Mouse (Mus musculus) spleen, adult 2 months (tissue): ENCODE data around the gene Repin1.

Experiments used
- CTCF ChIP-seq: fragments of 200-500 bp; IDR thresholded peaks from 2 replicates; pipeline ENCODE4 v1.5.1; 2011; ENCODE audit warnings: mild to moderate bottlenecking, inconsistent platforms; ENCODE audit not compliant: insufficient read depth, insufficient read length, insufficient replicate concordance; ENCODE audit errors: extremely low read depth
- POLR2A ChIP-seq: fragments of 200-500 bp; IDR thresholded peaks from 2 replicates; pipeline ENCODE4 v1.6.1; 2011; ENCODE audit warnings: low read depth, low read length, inconsistent platforms

DNA sequence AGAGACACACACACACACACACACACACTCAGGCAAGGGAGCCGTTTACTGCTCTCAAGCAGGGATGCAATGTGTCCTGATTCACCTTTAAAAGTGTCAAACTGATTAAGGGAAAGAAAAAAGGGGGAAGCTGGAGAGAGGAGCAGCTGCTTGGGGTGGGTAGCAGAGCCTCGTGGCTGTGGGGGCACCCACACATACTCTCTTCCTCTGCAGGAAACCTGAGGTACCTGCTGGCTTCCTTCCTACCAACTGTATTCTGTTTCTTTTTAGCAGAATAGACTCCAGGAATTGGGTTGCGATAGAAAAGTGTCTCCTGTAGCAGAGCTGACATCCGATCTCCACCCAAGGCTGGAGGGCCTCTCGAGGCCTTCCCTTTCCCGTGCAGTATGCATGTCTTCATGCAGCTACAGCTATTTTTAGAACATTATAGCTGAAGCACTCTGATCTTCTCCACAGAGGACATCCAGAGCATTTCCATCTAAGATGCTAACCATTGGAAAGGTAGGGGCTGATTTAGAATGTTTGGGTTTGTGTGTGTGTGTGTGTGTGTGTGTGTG lies 4.4 kb upstream of the Repin1 start, which contains the start of gene Gm45021:
- TF ChIP-seq CTCF (no peak), POLR2A (no peak)
